Mouse (Mus musculus) urinary bladder, postnatal 14 days (tissue): ENCODE measurements around the gene Zfp30.

Experiments
- DNase-seq: peaks from one replicate; pipeline ENCODE4 v3.0.0; 2021; ENCODE audit warnings: low spot score

Zfp30 gene

GRCm38 (mm10) chr7:29836816-29837215 lies 53.0 kb downstream of the Zfp30 start:
- DNase-seq, result no peak

DNA sequence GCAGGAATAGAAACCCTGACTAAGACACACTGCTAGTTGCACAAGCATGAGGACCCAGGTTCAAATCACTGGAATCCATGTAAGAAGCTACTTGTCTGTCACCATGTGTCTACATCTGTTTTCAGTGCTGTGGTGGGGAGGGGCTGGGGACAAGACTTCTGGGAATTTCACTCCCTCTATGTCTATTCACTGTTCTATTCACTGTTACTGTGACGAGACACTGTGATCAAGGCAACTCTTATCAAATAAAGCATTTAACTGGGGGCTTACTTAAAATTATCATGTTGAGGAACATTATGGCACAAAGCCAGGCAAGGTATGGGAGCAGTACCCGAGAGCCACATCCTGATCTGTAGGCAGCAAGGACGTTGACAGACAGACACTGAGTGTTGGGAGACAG lies 55.5 kb downstream of the Zfp30 start:
- DNase-seq, result no peak

DNA sequence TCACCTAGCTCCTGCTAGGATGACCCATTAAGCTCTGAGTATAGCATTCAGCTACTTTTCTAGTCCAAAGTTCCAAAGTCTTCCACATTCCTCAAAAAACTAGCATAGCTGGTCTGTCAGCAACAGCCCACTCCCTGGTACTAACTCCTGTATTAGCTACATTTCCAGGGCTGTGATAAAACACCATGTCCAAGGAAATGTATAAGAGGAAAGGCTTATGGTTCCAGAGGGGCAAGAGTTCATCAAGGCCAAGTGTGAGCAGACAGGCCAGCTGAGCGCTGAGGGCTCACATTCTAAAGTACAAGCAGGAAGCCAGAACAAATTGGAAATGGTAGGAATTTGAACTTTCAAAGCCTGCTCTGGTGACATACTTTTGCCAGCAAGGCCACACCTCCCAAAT lies 58.3 kb downstream of the Zfp30 start:
- DNase-seq, result no peak
